Mouse (Mus musculus) left cerebral cortex, postnatal 25 days (tissue): Measurements from ENCODE around the gene Efna2. TPM values are rescaled to one million over a fixed set of nuclear protein-coding genes. Genes with fewer than 3 reads are reported as not detected.
A peak's percentile ranks its signal among the peaks of the same experiment; 100 is the strongest.
"Not testable (repeated sequence)": the region's sequence is repeated elsewhere in the genome, so short reads cannot be mapped to it uniquely, and the experiment has no call there.

Experiments used
- DNase-seq, 2 experiments: peaks; one replicate each; pipeline ENCODE4 v3.0.0; 2022; ENCODE audit warnings: low spot score in 2 of 2, mixed read lengths in 1 of 2
- intact Hi-C: fragments of 180-260 bp; cut with DNase I; formaldehyde crosslinking; loops from one replicate; pipeline ENCODE4 v1.15.1; 2025
- total RNA-seq, 2 experiments: library from RNA; stranded (reverse); gene quantifications; 2 replicates each; pipeline ENCODE4 v1.2.3; 2021

The Efna2 gene
- total RNA-seq, 2 experiments from 2014 or later = 9.2 to 9.9 TPM

DNA sequence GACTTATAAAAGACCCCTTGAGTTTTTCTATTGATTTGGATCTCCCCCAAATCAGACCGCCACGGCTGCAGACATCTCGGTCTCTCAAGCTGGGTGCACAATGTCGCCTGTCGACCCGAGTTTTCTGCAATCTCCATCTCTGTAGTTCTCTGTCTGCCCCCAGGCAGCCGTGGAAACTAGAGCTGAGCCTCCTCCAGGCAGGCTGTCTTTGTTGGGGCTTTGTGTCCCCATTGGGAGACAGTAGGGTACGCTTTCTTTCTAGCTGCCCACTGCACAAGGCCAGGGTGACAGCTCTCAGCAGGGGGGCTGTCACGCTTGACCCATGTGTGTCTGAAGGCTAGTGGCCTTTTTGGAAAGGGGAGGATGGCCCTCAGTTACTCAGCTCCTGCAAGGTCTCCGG is 28.4 kb downstream of the Efna2 start:
- intact Hi-C loops = no loop called here
- DNase-seq = no peak

DNA sequence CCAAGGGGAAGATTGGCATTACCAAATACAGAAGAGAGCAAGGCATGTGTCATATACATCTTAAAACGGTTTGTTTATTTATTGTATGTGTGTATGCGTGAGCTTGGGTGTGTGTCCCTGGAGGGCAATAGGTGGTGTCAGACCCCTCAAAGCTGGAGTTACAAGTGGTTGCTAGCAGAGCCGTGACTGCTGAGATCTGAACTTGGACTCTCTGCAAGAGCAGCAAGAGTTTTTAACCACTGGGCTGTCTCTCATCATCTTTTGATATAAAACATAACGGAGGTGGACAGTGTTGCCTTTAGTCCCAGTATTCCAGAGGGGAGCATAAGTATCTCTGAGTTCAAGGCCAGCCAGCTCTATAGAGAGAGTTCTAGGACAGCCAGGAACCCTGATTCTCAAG is 29.0 kb downstream of the Efna2 start:
- intact Hi-C loops = no loop called here
- DNase-seq = no peak

GRCm38 (mm10) chr10:80208841-80209371 is 29.6 kb downstream of the Efna2 start:
- peak; percentile 26 to 64 for DNase-seq
- intact Hi-C loops = no loop called here

GRCm38 (mm10) chr10:80211547-80212103 is 32.3 kb downstream of the Efna2 start:
- intact Hi-C loops, DNase-seq: not testable (repeated sequence)

- DNase-seq = no peak
- intact Hi-C loops = no loop called here
These were observed 35.9 kb downstream of the Efna2 start for GRCm38 (mm10) chr10:80215048-80215772.

DNA sequence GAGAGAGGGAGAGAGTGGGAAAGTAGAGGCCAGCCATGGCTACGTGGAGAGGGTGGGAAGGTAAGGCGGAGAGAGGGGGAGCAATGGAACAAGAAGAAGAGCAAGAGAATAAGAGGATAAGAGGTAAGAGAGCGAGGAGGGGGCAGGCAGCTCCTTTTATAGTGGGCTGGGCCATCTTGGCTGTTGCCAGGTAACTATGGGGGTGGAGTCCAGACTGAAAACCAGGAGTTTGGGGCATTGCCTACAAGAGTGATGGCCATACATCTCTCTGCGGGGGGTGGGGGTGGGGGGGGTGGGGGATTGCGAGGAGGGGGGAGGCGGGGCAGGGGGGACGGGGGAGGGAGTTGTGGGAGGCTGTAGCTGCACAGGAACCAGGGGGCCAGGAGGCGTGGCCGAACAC is 41.4 kb downstream of the Efna2 start:
- DNase-seq = no peak
- intact Hi-C loops = no loop called here

- intact Hi-C loops, DNase-seq: not testable (repeated sequence)
These were observed 43.9 kb downstream of the Efna2 start for GRCm38 (mm10) chr10:80223137-80223536.

DNA sequence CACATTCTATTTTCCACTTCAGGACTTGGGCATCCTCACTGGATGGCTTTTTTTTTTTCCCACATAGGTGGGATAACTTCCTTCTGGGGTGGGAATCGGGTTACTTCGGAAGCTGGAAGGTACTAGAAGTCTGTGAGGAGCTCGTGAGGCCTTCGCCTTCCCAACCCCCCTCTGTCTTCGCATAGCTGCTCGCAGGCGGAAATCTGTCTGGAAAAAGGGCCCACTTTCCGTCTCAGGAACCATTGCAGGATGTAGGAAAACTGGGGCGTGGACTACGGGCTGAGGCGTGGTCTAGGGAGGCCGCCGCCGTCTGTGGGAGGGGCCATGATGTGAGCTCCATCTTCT is 46.8 kb downstream of the Efna2 start:
- no peak for DNase-seq
- intact Hi-C loops = loop anchor here (5.0 kb wide), 1 partner anchor 49 kb away; the partner anchor contains the start of gene Efna2

DNA sequence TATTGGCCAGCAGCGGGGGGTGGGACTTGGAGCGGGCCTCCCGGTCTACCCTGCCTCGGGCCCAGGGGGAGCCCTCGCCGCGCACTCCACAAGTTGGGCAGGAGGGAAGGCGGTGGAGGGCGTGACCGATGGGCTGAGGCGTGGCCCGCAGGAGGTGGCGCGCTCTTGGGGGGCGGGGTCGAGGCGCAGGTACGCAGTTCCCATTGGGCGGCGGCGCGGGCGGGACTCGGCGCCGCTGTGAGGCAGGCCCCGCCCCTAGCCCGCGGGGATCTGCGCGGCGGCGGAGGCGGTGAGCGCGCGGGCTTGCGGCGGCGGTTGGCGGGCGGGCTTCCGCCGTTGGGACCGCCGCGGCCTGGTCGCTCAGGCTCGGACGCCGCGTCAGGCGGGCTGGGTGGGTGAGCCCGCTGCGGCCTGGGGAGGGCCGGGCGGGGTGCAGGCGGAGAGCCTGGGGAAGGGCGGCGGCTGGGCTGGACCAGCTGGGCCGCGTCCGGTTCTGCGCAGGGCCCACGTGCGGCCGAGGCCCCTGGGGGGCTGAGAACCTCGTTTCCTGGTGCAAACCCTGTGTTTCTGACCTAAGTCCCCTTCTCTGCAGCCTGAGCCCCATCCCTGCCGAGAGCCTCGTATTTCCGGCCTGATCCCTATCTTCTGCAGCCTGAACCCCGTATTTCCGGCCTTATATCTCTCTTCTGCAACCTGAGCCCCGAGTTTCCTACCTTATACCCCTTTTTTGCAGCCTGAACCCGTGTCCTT is 47.3 kb downstream of the Efna2 start, which contains the start of gene Mum1:
TSS of gene Mum1 (plus strand) at position 19 of the 750 bp plus-strand sequence.
- intact Hi-C loops = loop anchor here (5.0 kb wide), 1 partner anchor 49 kb away; the partner anchor contains the start of gene Efna2
- DNase-seq = peak; percentile 99

GRCm38 (mm10) chr10:80227166-80227539 is 47.9 kb downstream of the Efna2 start:
- no peak for DNase-seq
- intact Hi-C loops = loop anchor here (5.0 kb wide), 1 partner anchor 50 kb away; the partner anchor contains the start of gene Efna2

GRCm38 (mm10) chr10:80227877-80228775 is 48.8 kb downstream of the Efna2 start:
- DNase-seq = peak in 1 of 2 experiments; percentile 49
- intact Hi-C loops = loop anchor here (2.0 to 5.0 kb wide), 2 partner anchors 17 to 51 kb away; partner anchors contain the start of gene Efna2

GRCm38 (mm10) chr10:80236145-80236825 is 57.0 kb downstream of the Efna2 start:
- intact Hi-C loops = no loop called here

GRCm38 (mm10) chr10:80237020-80237419 is 57.7 kb downstream of the Efna2 start:
- no peak for DNase-seq

More at GRCm38 (mm10) chr10:80236145-80236825, 57.0 kb downstream of the Efna2 start:
- no peak for DNase-seq

GRCm38 (mm10) chr10:80238306-80238705 is 59.0 kb downstream of the Efna2 start:
- no peak for DNase-seq

More at GRCm38 (mm10) chr10:80237020-80237419, 57.7 kb downstream of the Efna2 start:
- intact Hi-C loops = no loop called here

More at GRCm38 (mm10) chr10:80238306-80238705, 59.0 kb downstream of the Efna2 start:
- intact Hi-C loops = no loop called here

Other genes starting within 250 kb of the Efna2 start
- gene Wdr18, start 219.3 kb upstream of the Efna2 start, total RNA-seq = 10 to 100 TPM; 41.1 to 49.9 TPM
- gene Grin3b, start 208.8 kb upstream of the Efna2 start, total RNA-seq = under 1 TPM; 0.14 to 0.23 TPM
- gene Tmem259, start 195.2 kb upstream of the Efna2 start, total RNA-seq = 100 to 1,000 TPM; 123 to 124 TPM
- 1 to 10 TPM; 6.0 to 8.2 TPM for gene Cnn2, start 190.9 kb upstream of the Efna2 start, total RNA-seq
- gene Abca7, start 183.0 kb upstream of the Efna2 start, total RNA-seq = 10 to 100 TPM; 10.9 to 12.3 TPM
- 1 to 10 TPM; 3.6 to 4.0 TPM for gene Arhgap45, start 162.8 kb upstream of the Efna2 start, total RNA-seq
- 10 to 100 TPM; 71.3 to 74.8 TPM for gene Polr2e, start 139.7 kb upstream of the Efna2 start, total RNA-seq
- gene Gpx4, start 132.3 kb upstream of the Efna2 start, total RNA-seq = 100 to 1,000 TPM; 504 to 528 TPM
- 10 to 100 TPM; 17.8 to 17.9 TPM for gene Sbno2, start 73.9 kb upstream of the Efna2 start, total RNA-seq
- 10 to 100 TPM; 92.1 to 95.0 TPM for gene Stk11, start 63.7 kb upstream of the Efna2 start, total RNA-seq
- gene Atp5d, start 40.9 kb upstream of the Efna2 start, total RNA-seq = 100 to 1,000 TPM; 372 to 381 TPM
- gene Cbarp, start 38.6 kb upstream of the Efna2 start, total RNA-seq = 100 to 1,000 TPM; 487 TPM
- gene Midn, start 31.2 kb upstream of the Efna2 start, total RNA-seq = 10 to 100 TPM; 74.3 to 98.7 TPM
- gene Cirbp, start 13.5 kb upstream of the Efna2 start, total RNA-seq = 10 to 100 TPM; 77.3 to 90.1 TPM
- 1 to 10 TPM; 6.7 to 7.6 TPM for gene 1600002K03Rik, start 6.5 kb upstream of the Efna2 start, total RNA-seq
- 10 to 100 TPM; 40.9 to 41.2 TPM for gene Mum1, start 47.0 kb downstream of the Efna2 start, total RNA-seq
- 100 to 1,000 TPM; 182 to 187 TPM for gene Ndufs7, start 69.6 kb downstream of the Efna2 start, total RNA-seq
- 10 to 100 TPM; 27.6 to 30.7 TPM for gene Gamt, start 81.5 kb downstream of the Efna2 start, total RNA-seq
- 10 to 100 TPM; 76.9 to 93.8 TPM for gene Dazap1, start 82.0 kb downstream of the Efna2 start, total RNA-seq
- 100 to 1,000 TPM; 788 to 790 TPM for gene Rps15, start 113.0 kb downstream of the Efna2 start, total RNA-seq
- gene Apc2, start 116.5 kb downstream of the Efna2 start, total RNA-seq = 100 to 1,000 TPM in 1 of 2 experiments, 10 to 100 TPM in 1; 93.4 to 103 TPM
- 10 to 100 TPM; 27.3 to 29.8 TPM for gene 2310011J03Rik, start 141.1 kb downstream of the Efna2 start, total RNA-seq
- 1 to 10 TPM; 4.5 to 4.6 TPM for gene Pcsk4, start 150.0 kb downstream of the Efna2 start, total RNA-seq
- gene Reep6, start 150.5 kb downstream of the Efna2 start, total RNA-seq = 10 to 100 TPM; 10.5 to 11.2 TPM
- 1 to 10 TPM; 5.1 to 7.4 TPM for gene Adamtsl5, start 168.9 kb downstream of the Efna2 start, total RNA-seq
- 10 to 100 TPM; 22.6 to 24.9 TPM for gene Plk5, start 177.0 kb downstream of the Efna2 start, total RNA-seq
- gene Mex3d, start 208.2 kb downstream of the Efna2 start, total RNA-seq = 10 to 100 TPM; 17.7 to 22.2 TPM
- 100 to 1,000 TPM; 134 to 138 TPM for gene Mbd3, start 220.1 kb downstream of the Efna2 start, total RNA-seq
- 100 to 1,000 TPM; 482 to 488 TPM for gene Uqcr11, start 227.3 kb downstream of the Efna2 start, total RNA-seq